Mouse (Mus musculus) NIH3T3 (cell line): ENCODE data around the gene Olfr1192-ps1.
"Not testable (repeated sequence)": the region's sequence is repeated elsewhere in the genome, so short reads cannot be mapped to it uniquely, and the experiment has no call there.

ENCODE experiments used
- DNase-seq: peaks from one replicate; pipeline ENCODE4 v3.0.0-alpha.2; 2012; ENCODE audit warnings: low read depth

The Olfr1192-ps1 gene

GRCm38 (mm10) chr2:88648209-88648608 is at the start of gene Olfr1192-ps1:
Gene Olfr1192-ps1 (plus strand): TSS chr2:88648509.
- DNase-seq, result no peak

GRCm38 (mm10) chr2:88640242-88640641 is 8.1 kb upstream of the Olfr1192-ps1 start, which contains the start of gene Olfr1191-ps1:
Gene Olfr1191-ps1 (plus strand): TSS chr2:88640542.
- not testable (repeated sequence) for DNase-seq

- DNase-seq, result not testable (repeated sequence)
Observed at GRCm38 (mm10) chr2:88675328-88675727, 27.0 kb downstream of the Olfr1192-ps1 start, which contains the start of gene Olfr1193. Gene Olfr1193 (plus strand): TSS chr2:88675628.

GRCm38 (mm10) chr2:88689087-88689486 is 40.8 kb downstream of the Olfr1192-ps1 start, which contains the start of gene Olfr1195:
Gene Olfr1195 (minus strand): TSS chr2:88689187.
- DNase-seq, result no peak

GRCm38 (mm10) chr2:88704497-88704896 is 56.2 kb downstream of the Olfr1192-ps1 start, which contains the start of gene Olfr1196:
Gene Olfr1196 (minus strand): TSS chr2:88704597.
- no peak for DNase-seq
